Mouse (Mus musculus): ENCODE data around the gene Insrr. TPM values are rescaled to one million over a fixed set of nuclear protein-coding genes. Genes with fewer than 3 reads are reported as not detected.

Gene Insrr
- total and polyA plus RNA-seq, 2 experiments from 2014 or later: not detected

GRCm38 (mm10) chr3:87753829-87754228 lies 42.9 kb upstream of the Insrr start:
- H3K27me3 ChIP-seq (ENCODE audit: control insufficient read depth, insufficient read depth, low read length): 0 out of 2 replicates have a peak, but pooled peaks cover 14% of the 10 kb centered on the region
- no peak overlapping the region for H3K9ac ChIP-seq (replicated peaks; ENCODE audit: low read depth, low read length)
- no peak for ATAC-seq (ENCODE audit: insufficient read depth, low read depth)
- H3K9me3 ChIP-seq (replicated peaks; ENCODE audit: control insufficient read depth, low read length): no peaks in the 10 kb centered on the region
- H3K4me2 ChIP-seq (ENCODE audit: low read depth, low read length): no peak overlapping the region
- no peaks in the 10 kb centered on the region for H3K4me1 ChIP-seq (ENCODE audit: control insufficient read depth, insufficient read depth)
- WGBS: 84% methylated on average over 13 of the region's 13 CpGs
- no peak for DNase-seq (ENCODE audit: low spot score)
- peaks cover 39% of the 10 kb centered on the region; the same call in 1 of the 2 replicates for H3K36me3 ChIP-seq (replicated peaks; ENCODE audit: control insufficient read depth, insufficient read depth, low read length)
- no peak overlapping the region for H3K4me3 ChIP-seq (ENCODE audit: low read depth, low read length)
- TF ChIP-seq CTCF (IDR thresholded peaks at IDR 0.05; ENCODE audit: low read depth): no peak
- H3K27ac ChIP-seq (ENCODE audit: low read depth): no peak overlapping the region

GRCm38 (mm10) chr3:87755964-87756363 lies 40.8 kb upstream of the Insrr start:
- Histone ChIP-seq H3K9me3 (replicated peaks; ENCODE audit: control insufficient read depth, low read length) (no peaks in the 10 kb centered on the region), H3K27me3 (ENCODE audit: control insufficient read depth, insufficient read depth, low read length) (0 out of 2 replicates have a peak, but pooled peaks cover 14% of the 10 kb centered on the region), H3K27ac (ENCODE audit: low read depth) (no peak overlapping the region), H3K9ac (replicated peaks; ENCODE audit: low read depth, low read length) (no peak overlapping the region), H3K4me3 (ENCODE audit: low read depth, low read length) (no peak overlapping the region), H3K4me2 (ENCODE audit: low read depth, low read length) (peak overlapping the region; percentile 40), H3K4me1 (ENCODE audit: control insufficient read depth, insufficient read depth) (no peaks in the 10 kb centered on the region), H3K36me3 (replicated peaks; ENCODE audit: control insufficient read depth, insufficient read depth, low read length) (peaks cover 45% of the 10 kb centered on the region; the same call in 1 of the 2 replicates)
- DNase-seq (ENCODE audit: low spot score): peak; percentile 55
- TF ChIP-seq EP300 (IDR thresholded peaks at IDR 0.05; ENCODE audit: low read depth) (no peak), CTCF (IDR thresholded peaks at IDR 0.05; ENCODE audit: low read depth) (peak; percentile 97)
- peak; percentile 84 for ATAC-seq (ENCODE audit: insufficient read depth, low read depth)
- WGBS: 9% methylated on average over 23 of the region's 24 CpGs

DNA sequence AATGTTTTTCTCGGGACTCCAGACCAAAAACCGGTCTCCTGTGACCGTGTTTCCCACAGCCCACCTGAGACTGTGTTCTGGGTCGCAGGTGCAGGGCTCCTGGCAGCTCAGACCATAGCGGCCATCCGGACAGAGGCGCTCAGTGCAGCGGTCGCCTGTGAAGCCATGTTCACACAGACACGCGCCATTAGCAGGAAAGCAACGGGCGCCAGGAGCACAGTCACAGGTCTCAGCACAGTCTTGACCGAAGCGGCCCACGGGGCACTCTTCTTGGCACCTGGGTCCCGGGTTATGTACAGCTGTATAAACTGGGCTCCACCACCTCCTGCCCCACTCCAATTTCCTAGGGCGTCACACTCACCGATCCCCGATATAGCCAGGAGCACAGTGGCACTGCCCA lies 40.3 kb upstream of the Insrr start:
- DNase-seq (ENCODE audit: low spot score): no peak
- 58% methylated on average over 20 of the region's 20 CpGs for WGBS
- ATAC-seq (ENCODE audit: insufficient read depth, low read depth): no peak
- no peak overlapping the region for H3K9ac ChIP-seq (replicated peaks; ENCODE audit: low read depth, low read length)
- no peak overlapping the region for H3K4me3 ChIP-seq (ENCODE audit: low read depth, low read length)
- no peaks in the 10 kb centered on the region for H3K4me1 ChIP-seq (ENCODE audit: control insufficient read depth, insufficient read depth)
- no peaks in the 10 kb centered on the region for H3K9me3 ChIP-seq (replicated peaks; ENCODE audit: control insufficient read depth, low read length)
- H3K36me3 ChIP-seq (replicated peaks; ENCODE audit: control insufficient read depth, insufficient read depth, low read length): peaks cover 44% of the 10 kb centered on the region; the same call in 1 of the 2 replicates
- H3K27me3 ChIP-seq (ENCODE audit: control insufficient read depth, insufficient read depth, low read length): 0 out of 2 replicates have a peak, but pooled peaks cover 14% of the 10 kb centered on the region
- H3K4me2 ChIP-seq (ENCODE audit: low read depth, low read length): peak overlapping the region; percentile 40; the same call in 1 of the 2 replicates
- H3K27ac ChIP-seq (ENCODE audit: low read depth): no peak overlapping the region
- TF ChIP-seq CTCF (IDR thresholded peaks at IDR 0.05; ENCODE audit: low read depth) (no peak), EP300 (IDR thresholded peaks at IDR 0.05; ENCODE audit: low read depth) (no peak)

DNA sequence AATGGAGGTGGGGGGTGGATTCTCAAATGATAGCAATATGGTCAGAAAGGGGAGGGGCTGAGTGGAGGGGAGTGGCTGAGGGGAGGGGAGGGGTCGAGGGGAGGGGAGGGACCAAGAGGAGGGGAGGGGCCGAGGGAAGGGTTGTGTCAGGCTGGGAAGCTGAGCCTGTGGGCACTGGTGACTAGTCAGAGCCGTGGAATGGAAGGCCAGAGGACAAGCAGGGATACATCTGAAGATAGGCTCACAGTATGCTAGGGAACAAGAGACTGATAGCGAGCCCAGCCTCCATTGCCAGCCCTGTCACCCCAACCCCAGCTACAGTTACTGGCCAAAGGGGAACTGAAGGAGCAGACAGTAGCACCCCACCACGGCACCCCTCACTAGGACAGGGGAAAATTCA lies 38.1 kb upstream of the Insrr start:
- H3K9me3 ChIP-seq (replicated peaks; ENCODE audit: control insufficient read depth, low read length): no peaks in the 10 kb centered on the region
- H3K27ac ChIP-seq (ENCODE audit: low read depth): no peak overlapping the region
- TF ChIP-seq CTCF (IDR thresholded peaks at IDR 0.05; ENCODE audit: low read depth) (no peak), EP300 (IDR thresholded peaks at IDR 0.05; ENCODE audit: low read depth) (no peak)
- H3K27me3 ChIP-seq (ENCODE audit: control insufficient read depth, insufficient read depth, low read length): 0 out of 2 replicates have a peak, but pooled peaks cover 14% of the 10 kb centered on the region
- H3K36me3 ChIP-seq (replicated peaks; ENCODE audit: control insufficient read depth, insufficient read depth, low read length): peaks cover 32% of the 10 kb centered on the region; the same call in 1 of the 2 replicates
- no peak overlapping the region for H3K9ac ChIP-seq (replicated peaks; ENCODE audit: low read depth, low read length)
- 62% methylated on average over 4 of the region's 5 CpGs for WGBS
- H3K4me2 ChIP-seq (ENCODE audit: low read depth, low read length): no peak overlapping the region
- ATAC-seq (ENCODE audit: insufficient read depth, low read depth): no peak
- no peak for DNase-seq (ENCODE audit: low spot score)
- peaks cover 6% of the 10 kb centered on the region; the same call in 1 of the 2 replicates for H3K4me1 ChIP-seq (ENCODE audit: control insufficient read depth, insufficient read depth)
- no peak overlapping the region for H3K4me3 ChIP-seq (ENCODE audit: low read depth, low read length)

GRCm38 (mm10) chr3:87761408-87762375 lies 35.1 kb upstream of the Insrr start:
- no peak for ATAC-seq (ENCODE audit: insufficient read depth, low read depth)
- Histone ChIP-seq H3K9ac (replicated peaks; ENCODE audit: low read depth, low read length) (no peak overlapping the region), H3K4me3 (ENCODE audit: low read depth, low read length) (no peak overlapping the region), H3K27ac (ENCODE audit: low read depth) (no peak overlapping the region), H3K36me3 (replicated peaks; ENCODE audit: control insufficient read depth, insufficient read depth, low read length) (0 out of 2 replicates have a peak, but pooled peaks cover 20% of the 10 kb centered on the region), H3K4me1 (ENCODE audit: control insufficient read depth, insufficient read depth) (peaks cover 21% of the 10 kb centered on the region), H3K27me3 (ENCODE audit: control insufficient read depth, insufficient read depth, low read length) (0 out of 2 replicates have a peak, but pooled peaks cover 8% of the 10 kb centered on the region), H3K4me2 (ENCODE audit: low read depth, low read length) (no peak overlapping the region), H3K9me3 (replicated peaks; ENCODE audit: control insufficient read depth, low read length) (no peaks in the 10 kb centered on the region)
- TF ChIP-seq EP300 (IDR thresholded peaks at IDR 0.05; ENCODE audit: low read depth): no peak
- no peak for TF ChIP-seq CTCF (IDR thresholded peaks at IDR 0.05; ENCODE audit: low read depth)
- no peak for DNase-seq (ENCODE audit: low spot score)
- WGBS: 60% methylated on average over 20 of the region's 20 CpGs
